Mouse (Mus musculus): Measurements from ENCODE around the gene Ranbp1. TPM values are rescaled to one million over a fixed set of nuclear protein-coding genes. Genes with fewer than 3 reads are reported as not detected.

Gene Ranbp1
- polyA plus RNA-seq, 1 experiment from 2014 or later: 441 TPM

- 92% methylated on average over 4 of the region's 4 CpGs for WGBS
Observed at GRCm38 (mm10) chr16:18217579-18217978, 31.0 kb downstream of the Ranbp1 start, which contains the start of gene Ccdc188. TSS of gene Ccdc188 (plus strand) at chr16:18217879.

GRCm38 (mm10) chr16:18214858-18215257 lies 33.7 kb downstream of the Ranbp1 start:
- H3K4me3 ChIP-seq: 0 out of 2 replicates have a peak overlapping the region, but pooled peaks have one; percentile 10

More at GRCm38 (mm10) chr16:18217579-18217978, 31.0 kb downstream of the Ranbp1 start, which contains the start of gene Ccdc188:
- ATAC-seq (replicated peaks): no peak
- no peaks in the 10 kb centered on the region for H3K27me3 ChIP-seq
- peaks cover 8% of the 10 kb centered on the region for H3K36me3 ChIP-seq
- H3K9me3 ChIP-seq: no peaks in the 10 kb centered on the region
- H3K4me3 ChIP-seq: no peak within 1 kb of the TSS
- no peak within 1 kb of the TSS for H3K4me2 ChIP-seq (replicated peaks)
- H3K27ac ChIP-seq (replicated peaks): no peak within 1 kb of the TSS
- H3K4me1 ChIP-seq: peaks cover 21% of the 10 kb centered on the region
- H3K9ac ChIP-seq (replicated peaks): no peak within 1 kb of the TSS

GRCm38 (mm10) chr16:18213689-18214088 lies 34.8 kb downstream of the Ranbp1 start:
- Histone ChIP-seq H3K9ac (replicated peaks) (peak overlapping the region; percentile 14; the same call in 1 of the 2 replicates), H3K27ac (replicated peaks) (peak overlapping the region; percentile 72), H3K27me3 (no peaks in the 10 kb centered on the region), H3K4me1 (peaks cover 30% of the 10 kb centered on the region), H3K4me3 (0 out of 2 replicates have a peak overlapping the region, but pooled peaks have one; percentile 7), H3K4me2 (replicated peaks) (peak overlapping the region; percentile 22), H3K9me3 (no peaks in the 10 kb centered on the region), H3K36me3 (no peaks in the 10 kb centered on the region)
- peak; percentile 90 for ATAC-seq (replicated peaks)
- WGBS: 17% methylated on average over 6 of the region's 6 CpGs

More at GRCm38 (mm10) chr16:18214858-18215257, 33.7 kb downstream of the Ranbp1 start:
- no peak for ATAC-seq (replicated peaks)
- no peaks in the 10 kb centered on the region for H3K36me3 ChIP-seq
- peak overlapping the region; percentile 22; the same call in 1 of the 2 replicates for H3K4me2 ChIP-seq (replicated peaks)
- peaks cover 30% of the 10 kb centered on the region for H3K4me1 ChIP-seq
- H3K9me3 ChIP-seq: no peaks in the 10 kb centered on the region
- no peak overlapping the region; the same call in 1 of the 2 replicates for H3K9ac ChIP-seq (replicated peaks)
- H3K27me3 ChIP-seq: no peaks in the 10 kb centered on the region
- 55% methylated on average over 7 of the region's 7 CpGs for WGBS
- peak overlapping the region; percentile 72 for H3K27ac ChIP-seq (replicated peaks)

- Histone ChIP-seq H3K4me1 (peaks cover 30% of the 10 kb centered on the region), H3K27me3 (no peaks in the 10 kb centered on the region), H3K9ac (replicated peaks) (no peak overlapping the region), H3K9me3 (no peaks in the 10 kb centered on the region), H3K36me3 (no peaks in the 10 kb centered on the region), H3K4me2 (replicated peaks) (no peak overlapping the region), H3K27ac (replicated peaks) (no peak overlapping the region), H3K4me3 (no peak overlapping the region)
- WGBS: 46% methylated on average over 10 of the region's 10 CpGs
- ATAC-seq (replicated peaks): peak; percentile 21; the same call in 1 of the 2 replicates
Observed at GRCm38 (mm10) chr16:18211417-18212171, 36.9 kb downstream of the Ranbp1 start.

GRCm38 (mm10) chr16:18210701-18211416 lies 37.7 kb downstream of the Ranbp1 start:
- Histone ChIP-seq H3K9me3 (no peaks in the 10 kb centered on the region), H3K4me3 (no peak overlapping the region), H3K9ac (replicated peaks) (no peak overlapping the region), H3K36me3 (no peaks in the 10 kb centered on the region), H3K4me1 (peaks cover 30% of the 10 kb centered on the region), H3K4me2 (replicated peaks) (no peak overlapping the region), H3K27me3 (no peaks in the 10 kb centered on the region), H3K27ac (replicated peaks) (no peak overlapping the region)
- 31% methylated on average over 8 of the region's 8 CpGs for WGBS
- ATAC-seq (replicated peaks): no peak

GRCm38 (mm10) chr16:18203430-18204091 lies 45.0 kb downstream of the Ranbp1 start:
- ATAC-seq (replicated peaks): no peak
- Histone ChIP-seq H3K4me1 (peaks cover 6% of the 10 kb centered on the region; the same call in 1 of the 2 replicates), H3K27me3 (no peaks in the 10 kb centered on the region), H3K36me3 (no peaks in the 10 kb centered on the region), H3K9me3 (no peaks in the 10 kb centered on the region), H3K4me3 (no peak overlapping the region), H3K27ac (replicated peaks) (no peak overlapping the region), H3K4me2 (replicated peaks) (no peak overlapping the region), H3K9ac (replicated peaks) (no peak overlapping the region)
- WGBS: 62% methylated on average over 7 of the region's 7 CpGs

- Histone ChIP-seq H3K9me3 (no peaks in the 10 kb centered on the region), H3K36me3 (no peaks in the 10 kb centered on the region), H3K27me3 (no peaks in the 10 kb centered on the region), H3K4me2 (replicated peaks) (no peak overlapping the region), H3K4me3 (no peak overlapping the region), H3K27ac (replicated peaks) (no peak overlapping the region), H3K4me1 (peaks cover 11% of the 10 kb centered on the region), H3K9ac (replicated peaks) (no peak overlapping the region)
- ATAC-seq (replicated peaks): no peak
- 94% methylated on average over 1 of the region's 1 CpGs for WGBS
Observed at GRCm38 (mm10) chr16:18202061-18202460, 46.5 kb downstream of the Ranbp1 start.

- no peaks in the 10 kb centered on the region for H3K36me3 ChIP-seq
- 44% methylated on average over 1 of the region's 1 CpGs for WGBS
- H3K4me2 ChIP-seq (replicated peaks): no peak overlapping the region
- no peaks in the 10 kb centered on the region for H3K27me3 ChIP-seq
- H3K4me1 ChIP-seq: peaks cover 11% of the 10 kb centered on the region
- no peak overlapping the region for H3K4me3 ChIP-seq
- H3K27ac ChIP-seq (replicated peaks): no peak overlapping the region
- no peaks in the 10 kb centered on the region for H3K9me3 ChIP-seq
- ATAC-seq (replicated peaks): no peak
- H3K9ac ChIP-seq (replicated peaks): no peak overlapping the region
Observed at GRCm38 (mm10) chr16:18201620-18202019, 46.9 kb downstream of the Ranbp1 start.

GRCm38 (mm10) chr16:18200062-18200461 lies 48.5 kb downstream of the Ranbp1 start:
- H3K9me3 ChIP-seq: no peaks in the 10 kb centered on the region
- H3K4me1 ChIP-seq: peaks cover 13% of the 10 kb centered on the region
- ATAC-seq (replicated peaks): no peak
- H3K9ac ChIP-seq (replicated peaks): no peak overlapping the region
- no peaks in the 10 kb centered on the region for H3K27me3 ChIP-seq
- H3K27ac ChIP-seq (replicated peaks): no peak overlapping the region
- H3K4me2 ChIP-seq (replicated peaks): no peak overlapping the region
- H3K36me3 ChIP-seq: no peaks in the 10 kb centered on the region
- 85% methylated on average over 2 of the region's 2 CpGs for WGBS
- no peak overlapping the region for H3K4me3 ChIP-seq

GRCm38 (mm10) chr16:18198365-18199098 lies 50.0 kb downstream of the Ranbp1 start:
- H3K4me1 ChIP-seq: peaks cover 26% of the 10 kb centered on the region

GRCm38 (mm10) chr16:18197881-18198280 lies 50.7 kb downstream of the Ranbp1 start:
- Histone ChIP-seq H3K27me3 (no peaks in the 10 kb centered on the region), H3K4me1 (peaks cover 26% of the 10 kb centered on the region), H3K9me3 (no peaks in the 10 kb centered on the region), H3K4me3 (no peak overlapping the region), H3K4me2 (replicated peaks) (no peak overlapping the region), H3K27ac (replicated peaks) (peak overlapping the region; percentile 62; the same call in 1 of the 2 replicates), H3K36me3 (no peaks in the 10 kb centered on the region), H3K9ac (replicated peaks) (no peak overlapping the region)
- no peak for ATAC-seq (replicated peaks)
- WGBS: 78% methylated on average over 6 of the region's 6 CpGs

More at GRCm38 (mm10) chr16:18198365-18199098, 50.0 kb downstream of the Ranbp1 start:
- Histone ChIP-seq H3K27ac (replicated peaks) (peak overlapping the region; percentile 62), H3K9ac (replicated peaks) (no peak overlapping the region), H3K9me3 (no peaks in the 10 kb centered on the region), H3K36me3 (no peaks in the 10 kb centered on the region), H3K27me3 (no peaks in the 10 kb centered on the region), H3K4me2 (replicated peaks) (no peak overlapping the region), H3K4me3 (no peak overlapping the region)
- WGBS: 37% methylated on average over 10 of the region's 10 CpGs
- 0 out of 2 replicates have a peak, but pooled peaks have one; percentile 5 for ATAC-seq (replicated peaks)
